Mouse (Mus musculus) cerebellum, postnatal 36 days (tissue): ENCODE results near the gene Stap1.

Experiments
- DNase-seq, 2 experiments: peaks; one replicate each; pipeline ENCODE4 v3.0.0; 2021 to 2022; ENCODE audit warnings: mixed read lengths in 2 of 2

Gene Stap1

GRCm38 (mm10) chr5:86129828-86130227, 58.3 kb downstream of the Stap1 start:
- DNase-seq: no peak
